Mouse (Mus musculus): Measurements from ENCODE around the gene Gm49450. TPM values are rescaled to one million over a fixed set of nuclear protein-coding genes. Genes with fewer than 3 reads are reported as not detected.
A peak's percentile ranks its signal among the peaks of the same experiment; 100 is the strongest.
"Not testable (repeated sequence)": the region's sequence is repeated elsewhere in the genome, so short reads cannot be mapped to it uniquely, and the experiment has no call there.

Gene Gm49450
- polyA plus RNA-seq, 1 experiment from 2014 or later = not detected

DNA sequence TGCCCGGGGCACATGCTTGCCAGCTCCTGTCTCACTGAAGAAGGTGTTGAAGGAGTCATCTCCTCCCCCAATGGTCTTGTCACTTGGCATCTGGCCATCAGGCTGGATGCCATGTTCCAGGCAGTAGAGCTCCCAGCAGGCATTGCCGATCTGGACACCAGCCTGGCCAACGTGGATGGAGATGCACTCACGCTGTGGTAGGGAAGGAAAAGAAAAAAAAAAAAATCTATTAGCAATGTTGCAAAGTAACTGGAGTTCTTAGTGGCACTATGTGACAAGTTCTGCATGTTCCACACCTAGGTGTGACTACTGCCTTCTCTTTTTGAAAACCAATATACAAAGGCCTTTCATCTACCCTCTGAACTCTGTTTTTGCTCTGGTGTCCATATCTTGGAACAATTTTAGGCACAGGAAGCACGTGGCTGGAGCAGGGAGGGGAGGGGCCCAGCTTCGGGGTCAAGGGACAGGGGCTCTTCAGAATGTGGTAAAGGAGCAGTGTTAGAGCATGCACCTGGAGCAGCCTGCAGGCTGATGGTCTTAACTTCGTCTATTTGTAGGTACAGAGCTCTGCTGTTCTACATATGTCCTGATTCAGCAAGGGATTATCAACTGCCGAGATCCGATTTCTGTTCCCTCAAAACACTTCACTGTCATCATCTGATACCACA lies 20.2 kb downstream of the Gm49450 start:
- not testable (repeated sequence) for ATAC-seq (ENCODE audit: insufficient read depth, low FRiP score); H3K4me1 ChIP-seq (ENCODE audit: control insufficient read depth, insufficient read depth, low read length); H3K36me3 ChIP-seq (ENCODE audit: control insufficient read depth, insufficient read depth, low read length); H3K27me3 ChIP-seq (ENCODE audit: control insufficient read depth, insufficient read depth, low read length); H3K9me3 ChIP-seq (replicated peaks; ENCODE audit: control insufficient read depth, low read length)
- 8% methylated on average over 8 of the region's 9 CpGs for WGBS
- peak overlapping the region; percentile 81 for H3K4me3 ChIP-seq (replicated peaks; ENCODE audit: low read length)
- peak overlapping the region; percentile 98 for H3K4me2 ChIP-seq (ENCODE audit: low read depth, low read length)
- peak overlapping the region; percentile 99 for H3K27ac ChIP-seq (ENCODE audit: low read length)
- peak overlapping the region; percentile 94 for H3K9ac ChIP-seq (ENCODE audit: low read length)

DNA sequence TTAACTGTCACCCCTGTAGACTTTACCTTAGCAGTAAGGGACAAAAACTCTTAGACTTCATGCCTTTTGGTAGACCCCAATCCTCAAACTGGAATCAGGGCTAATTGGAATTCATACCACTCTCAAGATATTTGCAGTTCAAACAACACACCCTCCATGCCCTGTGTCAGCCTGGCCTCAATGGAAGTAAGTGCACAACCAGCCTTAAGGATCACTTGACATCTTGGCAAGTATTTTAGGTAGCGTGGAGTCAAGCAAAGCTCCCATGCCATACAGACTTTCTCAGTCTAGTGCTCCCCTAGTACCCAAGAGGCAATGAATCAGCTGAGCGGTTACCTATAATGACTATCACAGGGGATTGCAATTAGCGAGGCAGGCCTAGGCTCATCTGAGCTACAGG lies 22.4 kb downstream of the Gm49450 start:
- Histone ChIP-seq H3K4me2 (ENCODE audit: low read depth, low read length) (no peak overlapping the region), H3K4me3 (replicated peaks; ENCODE audit: low read length) (no peak overlapping the region), H3K27me3 (ENCODE audit: control insufficient read depth, insufficient read depth, low read length) (no peaks in the 10 kb centered on the region), H3K4me1 (ENCODE audit: control insufficient read depth, insufficient read depth, low read length) (peaks cover 8% of the 10 kb centered on the region), H3K9me3 (replicated peaks; ENCODE audit: control insufficient read depth, low read length) (no peaks in the 10 kb centered on the region), H3K36me3 (ENCODE audit: control insufficient read depth, insufficient read depth, low read length) (0 out of 2 replicates have a peak, but pooled peaks cover 6% of the 10 kb centered on the region), H3K9ac (ENCODE audit: low read length) (no peak overlapping the region), H3K27ac (ENCODE audit: low read length) (no peak overlapping the region)
- 77% methylated on average over 3 of the region's 3 CpGs for WGBS
- ATAC-seq (ENCODE audit: insufficient read depth, low FRiP score) = no peak

DNA sequence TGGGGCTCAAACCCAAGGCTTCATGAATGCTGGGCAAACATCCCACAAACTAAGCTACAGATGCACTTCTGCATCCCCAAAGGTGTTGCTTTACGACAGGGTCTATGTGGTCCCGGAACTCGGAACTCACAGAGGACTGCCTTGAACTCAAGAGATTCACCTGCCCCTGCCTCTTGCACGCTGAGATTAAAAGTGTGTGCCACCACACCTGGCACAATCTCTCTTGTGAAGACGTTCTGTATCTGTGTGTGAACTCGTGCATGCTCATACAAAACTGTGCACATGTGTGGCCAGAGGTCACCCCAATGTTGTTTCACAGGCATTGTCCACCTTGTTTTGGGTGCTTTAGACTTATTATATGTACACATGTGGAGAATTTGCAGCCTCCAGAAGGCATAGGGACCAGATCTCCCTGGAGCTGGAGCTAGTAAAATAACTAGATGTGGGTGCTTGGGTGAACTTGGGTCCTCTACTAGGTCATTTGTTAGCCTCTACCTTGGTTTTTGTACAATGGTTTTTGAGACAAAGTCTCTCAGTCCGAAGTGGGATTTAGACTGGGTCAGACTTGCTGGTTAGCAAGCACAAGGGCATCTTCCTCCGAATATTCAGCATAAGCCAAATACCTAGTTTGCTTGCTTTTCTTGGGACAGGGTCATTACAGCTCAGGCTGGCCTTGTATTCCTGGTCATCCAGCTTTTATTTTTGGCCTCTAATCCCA lies 23.2 kb downstream of the Gm49450 start:
- Histone ChIP-seq H3K4me1 (ENCODE audit: control insufficient read depth, insufficient read depth, low read length) (peaks cover 2% of the 10 kb centered on the region), H3K27me3 (ENCODE audit: control insufficient read depth, insufficient read depth, low read length) (no peaks in the 10 kb centered on the region), H3K9ac (ENCODE audit: low read length) (no peak overlapping the region), H3K4me3 (replicated peaks; ENCODE audit: low read length) (no peak overlapping the region), H3K4me2 (ENCODE audit: low read depth, low read length) (no peak overlapping the region), H3K36me3 (ENCODE audit: control insufficient read depth, insufficient read depth, low read length) (0 out of 2 replicates have a peak, but pooled peaks cover 6% of the 10 kb centered on the region), H3K9me3 (replicated peaks; ENCODE audit: control insufficient read depth, low read length) (no peaks in the 10 kb centered on the region), H3K27ac (ENCODE audit: low read length) (no peak overlapping the region; the same call in 1 of the 2 replicates)
- 43% methylated on average over 8 of the region's 8 CpGs for WGBS
- no peak for ATAC-seq (ENCODE audit: insufficient read depth, low FRiP score)

DNA sequence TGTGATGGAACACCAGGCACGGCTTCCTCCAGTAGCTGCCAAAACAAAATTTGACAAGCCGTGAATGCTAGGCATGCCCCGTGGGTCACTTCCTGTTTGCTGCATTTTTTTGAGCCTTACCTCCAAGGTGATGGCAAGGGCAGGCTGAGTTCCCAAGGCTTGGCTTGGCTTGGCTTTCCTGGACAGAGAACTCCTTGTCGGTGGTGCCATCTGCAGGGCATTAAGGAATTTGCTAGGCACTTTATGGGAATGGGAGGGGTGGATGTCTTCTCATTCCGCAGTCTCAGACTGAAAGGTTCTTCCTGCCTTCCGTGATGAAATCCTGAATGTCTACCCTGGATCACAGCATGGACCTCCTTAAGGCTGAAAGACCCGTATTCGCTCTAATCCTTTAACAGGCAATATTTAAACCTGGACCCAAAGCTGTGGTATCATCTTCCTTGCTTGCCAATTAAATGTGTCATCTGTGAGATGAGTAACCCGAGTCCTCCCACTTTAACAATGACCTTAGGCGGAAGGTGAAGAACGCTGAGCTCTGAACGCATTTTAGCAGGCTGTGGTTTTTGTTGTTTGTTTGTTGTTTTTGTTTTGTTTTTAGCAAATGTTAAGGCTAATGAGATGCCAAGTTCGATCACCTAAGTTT lies 24.6 kb downstream of the Gm49450 start:
- 14% methylated on average over 13 of the region's 13 CpGs for WGBS

DNA sequence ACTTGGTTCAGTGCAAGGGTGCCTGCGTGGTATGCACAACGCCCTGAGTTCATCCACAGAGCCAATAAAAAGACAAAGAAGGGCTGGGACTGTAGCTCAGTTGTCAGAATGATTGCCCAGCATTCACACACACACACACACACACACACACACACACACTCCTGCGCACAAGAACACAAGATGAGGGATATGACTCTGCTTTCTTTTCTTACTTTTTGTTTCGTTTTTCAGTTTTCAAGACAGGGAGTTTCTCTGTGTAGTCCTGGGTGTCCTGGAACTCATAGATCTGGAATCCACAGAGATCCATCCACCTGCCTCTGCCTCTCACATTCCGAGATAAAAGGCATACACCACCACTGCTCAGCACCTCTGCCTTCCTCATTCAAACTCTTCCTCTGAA lies 25.8 kb downstream of the Gm49450 start:
- Histone ChIP-seq H3K4me1 (ENCODE audit: control insufficient read depth, insufficient read depth, low read length) (no peaks in the 10 kb centered on the region), H3K36me3 (ENCODE audit: control insufficient read depth, insufficient read depth, low read length) (0 out of 2 replicates have a peak, but pooled peaks cover 6% of the 10 kb centered on the region), H3K4me2 (ENCODE audit: low read depth, low read length) (no peak overlapping the region), H3K9me3 (replicated peaks; ENCODE audit: control insufficient read depth, low read length) (no peaks in the 10 kb centered on the region), H3K27me3 (ENCODE audit: control insufficient read depth, insufficient read depth, low read length) (no peaks in the 10 kb centered on the region), H3K4me3 (replicated peaks; ENCODE audit: low read length) (no peak overlapping the region), H3K9ac (ENCODE audit: low read length) (no peak overlapping the region), H3K27ac (ENCODE audit: low read length) (no peak overlapping the region)
- 72% methylated on average over 5 of the region's 5 CpGs for WGBS
- ATAC-seq (ENCODE audit: insufficient read depth, low FRiP score) = no peak

More for the DNA sequence above, 24.6 kb downstream of the Gm49450 start:
- Histone ChIP-seq H3K9ac (ENCODE audit: low read length) (no peak overlapping the region; the same call in 1 of the 2 replicates), H3K27me3 (ENCODE audit: control insufficient read depth, insufficient read depth, low read length) (no peaks in the 10 kb centered on the region), H3K27ac (ENCODE audit: low read length) (no peak overlapping the region), H3K9me3 (replicated peaks; ENCODE audit: control insufficient read depth, low read length) (no peaks in the 10 kb centered on the region), H3K4me1 (ENCODE audit: control insufficient read depth, insufficient read depth, low read length) (no peaks in the 10 kb centered on the region; the same call in 1 of the 2 replicates), H3K4me3 (replicated peaks; ENCODE audit: low read length) (no peak overlapping the region), H3K4me2 (ENCODE audit: low read depth, low read length) (peak overlapping the region; percentile 32; the same call in 1 of the 2 replicates), H3K36me3 (ENCODE audit: control insufficient read depth, insufficient read depth, low read length) (0 out of 2 replicates have a peak, but pooled peaks cover 6% of the 10 kb centered on the region)
- peak; percentile 71; the same call in 1 of the 2 replicates for ATAC-seq (ENCODE audit: insufficient read depth, low FRiP score)

DNA sequence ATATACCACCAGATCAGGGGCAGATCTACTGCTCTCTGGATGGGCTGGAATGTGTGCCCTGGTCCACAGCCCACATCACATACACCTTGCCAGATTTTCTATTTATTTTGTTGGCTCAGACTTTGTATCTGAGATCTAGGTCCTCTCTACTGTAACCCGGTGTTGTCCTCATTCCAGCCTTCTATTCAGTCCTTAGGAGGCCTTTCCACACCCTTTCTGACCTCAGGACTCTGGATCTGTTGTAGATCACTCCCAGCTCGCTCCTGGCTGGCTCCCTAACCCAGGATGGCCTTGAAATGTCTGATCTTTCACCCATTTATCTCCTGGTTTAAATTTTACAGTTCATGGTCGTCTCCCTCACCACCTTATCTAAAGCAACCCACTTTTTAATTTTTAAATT lies 28.7 kb downstream of the Gm49450 start:
- Histone ChIP-seq H3K4me3 (replicated peaks; ENCODE audit: low read length) (no peak overlapping the region), H3K36me3 (ENCODE audit: control insufficient read depth, insufficient read depth, low read length) (no peaks in the 10 kb centered on the region), H3K9me3 (replicated peaks; ENCODE audit: control insufficient read depth, low read length) (no peaks in the 10 kb centered on the region), H3K27me3 (ENCODE audit: control insufficient read depth, insufficient read depth, low read length) (no peaks in the 10 kb centered on the region), H3K4me1 (ENCODE audit: control insufficient read depth, insufficient read depth, low read length) (no peaks in the 10 kb centered on the region), H3K27ac (ENCODE audit: low read length) (no peak overlapping the region), H3K4me2 (ENCODE audit: low read depth, low read length) (no peak overlapping the region), H3K9ac (ENCODE audit: low read length) (no peak overlapping the region)
- 59% methylated on average over 3 of the region's 3 CpGs for WGBS
- no peak for ATAC-seq (ENCODE audit: insufficient read depth, low FRiP score)

DNA sequence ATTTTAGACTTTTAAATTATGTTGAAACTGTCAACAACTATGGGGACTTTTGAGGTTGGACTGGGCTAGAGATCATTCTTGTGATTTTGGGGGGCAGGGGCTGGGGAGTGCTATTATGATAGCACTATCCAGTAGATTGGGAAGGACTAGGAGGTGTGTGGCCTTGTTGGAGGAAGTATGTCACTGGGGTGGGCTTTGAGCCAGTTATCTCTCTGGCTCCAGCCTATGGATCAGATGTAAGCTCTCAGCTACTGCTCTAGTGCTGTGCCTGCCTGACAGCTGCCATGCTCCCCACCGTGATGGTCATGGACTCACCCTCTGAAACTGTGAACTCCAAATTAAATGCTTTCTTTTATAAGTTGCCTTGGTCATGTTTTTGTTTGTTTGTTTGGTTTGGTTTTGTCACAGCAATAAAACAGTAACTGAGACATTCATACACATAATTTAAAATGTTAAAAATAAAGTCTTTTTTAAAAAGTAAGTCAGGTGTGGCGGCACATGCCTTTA lies 30.3 kb downstream of the Gm49450 start:
- no peak overlapping the region for H3K9ac ChIP-seq (ENCODE audit: low read length)
- H3K4me1 ChIP-seq (ENCODE audit: control insufficient read depth, insufficient read depth, low read length) = no peaks in the 10 kb centered on the region
- WGBS = 85% methylated on average over 2 of the region's 2 CpGs
- no peak overlapping the region for H3K4me2 ChIP-seq (ENCODE audit: low read depth, low read length)
- no peaks in the 10 kb centered on the region for H3K36me3 ChIP-seq (ENCODE audit: control insufficient read depth, insufficient read depth, low read length)
- no peaks in the 10 kb centered on the region for H3K27me3 ChIP-seq (ENCODE audit: control insufficient read depth, insufficient read depth, low read length)
- H3K27ac ChIP-seq (ENCODE audit: low read length) = no peak overlapping the region
- no peak overlapping the region for H3K4me3 ChIP-seq (replicated peaks; ENCODE audit: low read length)
- no peak for ATAC-seq (ENCODE audit: insufficient read depth, low FRiP score)
- no peaks in the 10 kb centered on the region for H3K9me3 ChIP-seq (replicated peaks; ENCODE audit: control insufficient read depth, low read length)

DNA sequence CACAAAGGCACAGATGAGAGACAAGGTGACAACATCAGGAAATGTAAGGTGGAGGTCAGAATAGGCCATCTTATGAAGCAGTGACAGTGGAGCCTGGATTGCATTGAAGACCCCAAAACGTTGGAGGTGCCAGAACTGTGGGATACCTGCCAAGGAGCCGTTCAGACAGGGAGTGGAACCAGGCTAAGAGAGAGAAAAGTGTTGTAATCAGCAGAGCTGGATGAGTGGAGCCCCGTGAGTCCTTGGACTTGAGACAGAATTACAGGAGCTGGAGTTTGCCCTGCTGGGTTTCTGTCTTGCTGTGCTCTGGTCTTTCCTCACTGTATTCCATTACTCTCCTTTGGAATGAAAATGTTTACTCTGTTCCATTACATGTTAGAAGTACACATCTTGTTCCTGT lies 30.8 kb downstream of the Gm49450 start:
- H3K9me3 ChIP-seq (replicated peaks; ENCODE audit: control insufficient read depth, low read length) = no peaks in the 10 kb centered on the region
- H3K4me3 ChIP-seq (replicated peaks; ENCODE audit: low read length) = no peak overlapping the region
- WGBS = 46% methylated on average over 3 of the region's 3 CpGs
- no peaks in the 10 kb centered on the region for H3K27me3 ChIP-seq (ENCODE audit: control insufficient read depth, insufficient read depth, low read length)
- H3K27ac ChIP-seq (ENCODE audit: low read length) = peak overlapping the region; percentile 1; the same call in 1 of the 2 replicates
- no peak for ATAC-seq (ENCODE audit: insufficient read depth, low FRiP score)
- H3K4me1 ChIP-seq (ENCODE audit: control insufficient read depth, insufficient read depth, low read length) = no peaks in the 10 kb centered on the region
- H3K36me3 ChIP-seq (ENCODE audit: control insufficient read depth, insufficient read depth, low read length) = no peaks in the 10 kb centered on the region
- H3K4me2 ChIP-seq (ENCODE audit: low read depth, low read length) = no peak overlapping the region
- H3K9ac ChIP-seq (ENCODE audit: low read length) = no peak overlapping the region

DNA sequence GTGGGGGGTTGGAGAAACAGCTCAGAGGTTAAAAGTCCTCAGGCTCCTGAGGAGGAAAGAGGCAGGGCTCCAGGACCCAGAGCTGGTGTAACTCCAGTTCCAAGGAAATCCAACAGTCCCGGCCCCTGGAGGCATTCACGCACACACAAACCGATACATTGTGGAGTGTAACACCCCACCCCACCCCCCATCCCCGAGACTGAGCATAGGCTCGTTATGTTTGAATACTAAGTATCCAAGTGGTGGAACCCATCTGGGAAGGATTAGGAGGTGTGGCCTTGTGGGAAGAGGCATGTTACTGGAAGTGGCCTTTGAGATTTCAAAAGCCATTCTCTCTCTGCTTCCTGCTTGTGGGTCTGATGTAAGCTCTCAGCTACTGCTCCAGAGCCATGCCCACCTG lies 31.8 kb downstream of the Gm49450 start:
- H3K9ac ChIP-seq (ENCODE audit: low read length) = no peak overlapping the region
- 89% methylated on average over 5 of the region's 5 CpGs for WGBS
- H3K36me3 ChIP-seq (ENCODE audit: control insufficient read depth, insufficient read depth, low read length) = no peaks in the 10 kb centered on the region
- no peak overlapping the region for H3K27ac ChIP-seq (ENCODE audit: low read length)
- H3K4me2 ChIP-seq (ENCODE audit: low read depth, low read length) = no peak overlapping the region
- no peaks in the 10 kb centered on the region for H3K27me3 ChIP-seq (ENCODE audit: control insufficient read depth, insufficient read depth, low read length)
- no peak overlapping the region for H3K4me3 ChIP-seq (replicated peaks; ENCODE audit: low read length)
- ATAC-seq (ENCODE audit: insufficient read depth, low FRiP score) = no peak
- H3K9me3 ChIP-seq (replicated peaks; ENCODE audit: control insufficient read depth, low read length) = no peaks in the 10 kb centered on the region
- peaks cover 4% of the 10 kb centered on the region for H3K4me1 ChIP-seq (ENCODE audit: control insufficient read depth, insufficient read depth, low read length)

Measured in stomach, embryonic 16.5 days (tissue).